Mouse (Mus musculus) frontal cortex, postnatal 14 days (tissue): ENCODE results near the gene Lrp10.

Source experiments
- DNase-seq, 2 experiments: peaks; one replicate each; pipeline ENCODE4 v3.0.0; 2022; ENCODE audit warnings: low spot score in 2 of 2

Lrp10 gene

GRCm38 (mm10) chr14:54433941-54434531, 29.9 kb upstream of the Lrp10 start:
- DNase-seq: no peak

- DNase-seq: no peak
Measured at GRCm38 (mm10) chr14:54435194-54435918, 28.6 kb upstream of the Lrp10 start.

- no peak for DNase-seq
Measured at GRCm38 (mm10) chr14:54439155-54439554, 24.8 kb upstream of the Lrp10 start.

GRCm38 (mm10) chr14:54439610-54440009, 24.3 kb upstream of the Lrp10 start:
- DNase-seq: no peak

- DNase-seq: no peak
Measured at GRCm38 (mm10) chr14:54440538-54440937, 23.4 kb upstream of the Lrp10 start.

- DNase-seq: no peak
Measured at GRCm38 (mm10) chr14:54441365-54441764, 22.6 kb upstream of the Lrp10 start.

GRCm38 (mm10) chr14:54442548-54442947, 21.4 kb upstream of the Lrp10 start:
- DNase-seq: no peak

- DNase-seq: no peak
Measured at GRCm38 (mm10) chr14:54443196-54443595, 20.7 kb upstream of the Lrp10 start.

- DNase-seq: no peak
Measured at GRCm38 (mm10) chr14:54443712-54444618, 20.0 kb upstream of the Lrp10 start.

GRCm38 (mm10) chr14:54445476-54445875, 18.5 kb upstream of the Lrp10 start:
- DNase-seq: no peak

- DNase-seq: no peak
Measured at GRCm38 (mm10) chr14:54453566-54453965, 10.4 kb upstream of the Lrp10 start.

GRCm38 (mm10) chr14:54454669-54455528, 9.0 kb upstream of the Lrp10 start:
- DNase-seq: no peak

- no peak for DNase-seq
Measured at GRCm38 (mm10) chr14:54457907-54458569, 5.9 kb upstream of the Lrp10 start.

GRCm38 (mm10) chr14:54462146-54462545, 1.8 kb upstream of the Lrp10 start:
- no peak for DNase-seq

GRCm38 (mm10) chr14:54463108-54463958, 604 bp upstream of the Lrp10 start:
- DNase-seq: no peak

- DNase-seq: no peak
Measured at GRCm38 (mm10) chr14:54464293-54465005, 512 bp downstream of the Lrp10 start.

- no peak for DNase-seq
Measured at GRCm38 (mm10) chr14:54471467-54471866, 7.5 kb downstream of the Lrp10 start.

GRCm38 (mm10) chr14:54472671-54473070, 8.7 kb downstream of the Lrp10 start:
- no peak for DNase-seq

GRCm38 (mm10) chr14:54474744-54475143, 10.8 kb downstream of the Lrp10 start:
- DNase-seq: no peak
